Mouse (Mus musculus) heart, embryonic 15.5 days (tissue): ENCODE data around the gene Wdr17. TPM values are rescaled to one million over a fixed set of nuclear protein-coding genes. Genes with fewer than 3 reads are reported as not detected.

Source experiments
- ATAC-seq: fragments of 200-750 bp; cut with Nextera tagmentation; replicated peaks from 2 replicates; pipeline ENCODE4 v1.8.0; 2017; ENCODE audit warnings: low read depth, moderate TSS enrichment; ENCODE audit not compliant: insufficient number of reproducible peaks, insufficient read depth, low FRiP score
- H3K27ac ChIP-seq: fragments of 300-500 bp; sonication (generic); 2 replicates; pipeline ENCODE4 v1.5.1; 2015; ENCODE audit warnings: mild to moderate bottlenecking, inconsistent platforms
- H3K27me3 ChIP-seq: fragments of 300-500 bp; sonication (generic); 2 replicates; pipeline ENCODE4 v1.6.1; 2015; ENCODE audit warnings: inconsistent platforms
- H3K36me3 ChIP-seq: fragments of 300-500 bp; sonication (generic); 2 replicates; pipeline ENCODE4 v1.6.1; 2015; ENCODE audit warnings: mild to moderate bottlenecking, inconsistent platforms
- H3K4me1 ChIP-seq: fragments of 300-500 bp; sonication (generic); replicated peaks from 2 replicates; pipeline ENCODE4 v1.6.1; 2015; ENCODE audit warnings: inconsistent platforms
- H3K4me2 ChIP-seq: fragments of 300-500 bp; sonication (generic); 2 replicates; pipeline ENCODE4 v1.6.1; 2015; ENCODE audit warnings: inconsistent platforms, mild to moderate bottlenecking, moderate library complexity
- H3K4me3 ChIP-seq: fragments of 300-500 bp; sonication (generic); 2 replicates; pipeline ENCODE4 v1.5.1; 2015; ENCODE audit warnings: mild to moderate bottlenecking, inconsistent platforms
- H3K9ac ChIP-seq: fragments of 300-500 bp; sonication (generic); 2 replicates; pipeline ENCODE4 v1.6.1; 2015; ENCODE audit warnings: mild to moderate bottlenecking, inconsistent platforms
- H3K9me3 ChIP-seq: fragments of 300-500 bp; sonication (generic); replicated peaks from 2 replicates; pipeline ENCODE4 v1.6.1; 2016; ENCODE audit warnings: inconsistent platforms
- WGBS: fragments of 180-500 bp; shearing (Covaris S2); methylation state at CpG from one replicate; pipeline ENCODE4 v1.1.7; 2015; ENCODE audit warnings: mixed read lengths; 5-methylcytosine and 5-hydroxymethylcytosine counted together
- polyA plus RNA-seq: library from polyadenylated mRNA; unstranded; fragments of >200 nt; fragmentation: Nextera tagmentation; extraction: Ambion mirVana; gene quantifications from 2 replicates; pipeline ENCODE4 v1.2.1, GENCODE M21; 2015

Wdr17 gene
- 0.31 and 0.33 TPM in 2 replicates for polyA plus RNA-seq

GRCm38 (mm10) chr8:54886987-54887785 lies at the start of gene Wdr17:
TSS of gene Wdr17 (minus strand) at chr8:54887184.
- WGBS = 72% methylated on average over 9 of the region's 9 CpGs
- Histone ChIP-seq H3K27me3 (no peaks in the 10 kb centered on the region), H3K4me2 (no peak within 1 kb of the TSS), H3K9me3 (no peaks in the 10 kb centered on the region), H3K4me1 (0 out of 2 replicates have a peak, but pooled peaks cover 4% of the 10 kb centered on the region), H3K9ac (no peak within 1 kb of the TSS), H3K4me3 (no peak within 1 kb of the TSS), H3K36me3 (no peaks in the 10 kb centered on the region), H3K27ac (no peak within 1 kb of the TSS; the same call in 1 of the 2 replicates)
- no peak for ATAC-seq

GRCm38 (mm10) chr8:54932306-54932705 lies 45.3 kb upstream of the Wdr17 start:
- no peak overlapping the region for H3K9ac ChIP-seq

GRCm38 (mm10) chr8:54924936-54925335 lies 38.0 kb upstream of the Wdr17 start:
- no peaks in the 10 kb centered on the region for H3K36me3 ChIP-seq
- 78% methylated on average over 3 of the region's 3 CpGs for WGBS
- no peaks in the 10 kb centered on the region for H3K27me3 ChIP-seq
- no peak overlapping the region for H3K9ac ChIP-seq
- no peaks in the 10 kb centered on the region for H3K9me3 ChIP-seq
- H3K4me1 ChIP-seq = peaks cover 4% of the 10 kb centered on the region; the same call in 1 of the 2 replicates
- no peak overlapping the region for H3K27ac ChIP-seq
- no peak overlapping the region for H3K4me3 ChIP-seq
- H3K4me2 ChIP-seq = no peak overlapping the region
- ATAC-seq = no peak

More at GRCm38 (mm10) chr8:54932306-54932705, 45.3 kb upstream of the Wdr17 start:
- no peak overlapping the region for H3K4me2 ChIP-seq
- H3K9me3 ChIP-seq = no peaks in the 10 kb centered on the region
- no peaks in the 10 kb centered on the region for H3K36me3 ChIP-seq
- H3K4me3 ChIP-seq = no peak overlapping the region
- ATAC-seq = no peak
- no peaks in the 10 kb centered on the region for H3K27me3 ChIP-seq
- no peaks in the 10 kb centered on the region for H3K4me1 ChIP-seq
- no peak overlapping the region for H3K27ac ChIP-seq
- WGBS = 61% methylated on average over 2 of the region's 2 CpGs

GRCm38 (mm10) chr8:54922160-54922855 lies 35.3 kb upstream of the Wdr17 start:
- no peak overlapping the region for H3K4me2 ChIP-seq
- peaks cover 4% of the 10 kb centered on the region; the same call in 1 of the 2 replicates for H3K4me1 ChIP-seq
- no peak for ATAC-seq
- 24% methylated on average over 2 of the region's 2 CpGs for WGBS
- no peak overlapping the region for H3K27ac ChIP-seq
- no peaks in the 10 kb centered on the region for H3K36me3 ChIP-seq
- no peak overlapping the region for H3K4me3 ChIP-seq
- H3K9me3 ChIP-seq = no peaks in the 10 kb centered on the region
- H3K9ac ChIP-seq = no peak overlapping the region
- no peaks in the 10 kb centered on the region for H3K27me3 ChIP-seq

GRCm38 (mm10) chr8:54917710-54918109 lies 30.7 kb upstream of the Wdr17 start:
- ATAC-seq = no peak
- 76% methylated on average over 7 of the region's 9 CpGs for WGBS
- H3K36me3 ChIP-seq = no peaks in the 10 kb centered on the region
- H3K4me1 ChIP-seq = peaks cover 4% of the 10 kb centered on the region; the same call in 1 of the 2 replicates
- no peaks in the 10 kb centered on the region for H3K27me3 ChIP-seq
- no peak overlapping the region for H3K27ac ChIP-seq
- no peak overlapping the region for H3K4me3 ChIP-seq
- H3K4me2 ChIP-seq = no peak overlapping the region
- H3K9me3 ChIP-seq = no peaks in the 10 kb centered on the region
- H3K9ac ChIP-seq = no peak overlapping the region

GRCm38 (mm10) chr8:54912891-54913290 lies 25.9 kb upstream of the Wdr17 start:
- Histone ChIP-seq H3K9me3 (no peaks in the 10 kb centered on the region), H3K36me3 (no peaks in the 10 kb centered on the region), H3K9ac (no peak overlapping the region), H3K4me2 (no peak overlapping the region), H3K4me3 (no peak overlapping the region), H3K4me1 (no peaks in the 10 kb centered on the region), H3K27ac (no peak overlapping the region), H3K27me3 (no peaks in the 10 kb centered on the region)
- WGBS = 88% methylated on average over 2 of the region's 2 CpGs
- no peak for ATAC-seq

- Histone ChIP-seq H3K4me3 (no peak overlapping the region), H3K36me3 (no peaks in the 10 kb centered on the region), H3K27ac (no peak overlapping the region), H3K9ac (no peak overlapping the region), H3K9me3 (no peaks in the 10 kb centered on the region), H3K4me1 (no peaks in the 10 kb centered on the region), H3K27me3 (no peaks in the 10 kb centered on the region), H3K4me2 (no peak overlapping the region)
- 77% methylated on average over 2 of the region's 2 CpGs for WGBS
- no peak for ATAC-seq
These were observed 12.5 kb upstream of the Wdr17 start for GRCm38 (mm10) chr8:54899444-54899843.

GRCm38 (mm10) chr8:54894637-54895322 lies 7.8 kb upstream of the Wdr17 start:
- H3K9me3 ChIP-seq = no peaks in the 10 kb centered on the region
- no peak overlapping the region for H3K9ac ChIP-seq
- no peaks in the 10 kb centered on the region for H3K4me1 ChIP-seq
- H3K27ac ChIP-seq = no peak overlapping the region
- no peak overlapping the region for H3K4me3 ChIP-seq
- no peak overlapping the region for H3K4me2 ChIP-seq
- H3K36me3 ChIP-seq = no peaks in the 10 kb centered on the region
- no peak for ATAC-seq
- WGBS = 66% methylated on average over 2 of the region's 2 CpGs
- H3K27me3 ChIP-seq = no peaks in the 10 kb centered on the region

- WGBS = 74% methylated on average over 1 of the region's 1 CpGs
These were observed 7.2 kb upstream of the Wdr17 start for GRCm38 (mm10) chr8:54894180-54894579.

GRCm38 (mm10) chr8:54886560-54886959 lies 424 bp downstream of the Wdr17 start:
- no peak overlapping the region for H3K9ac ChIP-seq
- H3K4me3 ChIP-seq = no peak overlapping the region
- WGBS = 47% methylated on average over 4 of the region's 4 CpGs
- no peak overlapping the region; the same call in 1 of the 2 replicates for H3K27ac ChIP-seq
- no peak overlapping the region for H3K4me2 ChIP-seq
- 0 out of 2 replicates have a peak, but pooled peaks cover 4% of the 10 kb centered on the region for H3K4me1 ChIP-seq
- ATAC-seq = peak; percentile 55; the same call in 1 of the 2 replicates
- H3K9me3 ChIP-seq = no peaks in the 10 kb centered on the region
- no peaks in the 10 kb centered on the region for H3K27me3 ChIP-seq
- H3K36me3 ChIP-seq = no peaks in the 10 kb centered on the region

More at GRCm38 (mm10) chr8:54894180-54894579, 7.2 kb upstream of the Wdr17 start:
- ATAC-seq = no peak
- Histone ChIP-seq H3K27ac (no peak overlapping the region), H3K9ac (no peak overlapping the region), H3K4me1 (no peaks in the 10 kb centered on the region), H3K9me3 (no peaks in the 10 kb centered on the region), H3K4me2 (no peak overlapping the region), H3K4me3 (no peak overlapping the region), H3K27me3 (no peaks in the 10 kb centered on the region), H3K36me3 (no peaks in the 10 kb centered on the region)

GRCm38 (mm10) chr8:54876458-54876857 lies 10.5 kb downstream of the Wdr17 start:
- ATAC-seq = no peak
- no peak overlapping the region for H3K4me3 ChIP-seq
- H3K4me1 ChIP-seq = no peaks in the 10 kb centered on the region
- no peaks in the 10 kb centered on the region for H3K27me3 ChIP-seq
- WGBS = 83% methylated on average over 4 of the region's 4 CpGs
- no peak overlapping the region for H3K4me2 ChIP-seq
- no peaks in the 10 kb centered on the region for H3K9me3 ChIP-seq
- no peaks in the 10 kb centered on the region for H3K36me3 ChIP-seq
- no peak overlapping the region for H3K9ac ChIP-seq
- no peak overlapping the region for H3K27ac ChIP-seq
